Mouse (Mus musculus) embryonic facial prominence, embryonic 15.5 days (tissue): ENCODE measurements around the gene Armc12. TPM values are rescaled to one million over a fixed set of nuclear protein-coding genes. Genes with fewer than 3 reads are reported as not detected.

Source experiments
- ATAC-seq: fragments of 200-750 bp; cut with Nextera tagmentation; 2 replicates; pipeline ENCODE4 v1.8.0; 2017; ENCODE audit warnings: low read depth, moderate TSS enrichment; ENCODE audit not compliant: insufficient number of reproducible peaks, low FRiP score, low TSS enrichment
- H3K27ac ChIP-seq: fragments of 300-500 bp; sonication (generic); replicated peaks from 2 replicates; pipeline ENCODE4 v1.5.1; 2015; ENCODE audit warnings: mild to moderate bottlenecking, inconsistent platforms
- H3K27me3 ChIP-seq: fragments of 300-500 bp; sonication (generic); 2 replicates; pipeline ENCODE4 v1.6.1; 2015; ENCODE audit warnings: inconsistent platforms
- H3K36me3 ChIP-seq: fragments of 300-500 bp; sonication (generic); 2 replicates; pipeline ENCODE4 v1.6.1; 2015; ENCODE audit warnings: mild to moderate bottlenecking, inconsistent platforms
- H3K4me1 ChIP-seq: fragments of 300-500 bp; sonication (generic); 2 replicates; pipeline ENCODE4 v1.6.1; 2015; ENCODE audit warnings: inconsistent platforms
- H3K4me2 ChIP-seq: fragments of 300-500 bp; sonication (generic); replicated peaks from 2 replicates; pipeline ENCODE4 v1.6.1; 2015; ENCODE audit warnings: mild to moderate bottlenecking, inconsistent platforms
- H3K4me3 ChIP-seq: fragments of 300-500 bp; sonication (generic); replicated peaks from 2 replicates; pipeline ENCODE4 v1.5.1; 2015; ENCODE audit warnings: mild to moderate bottlenecking, inconsistent platforms
- H3K9ac ChIP-seq: fragments of 300-500 bp; sonication (generic); 2 replicates; pipeline ENCODE4 v1.6.1; 2015; ENCODE audit warnings: inconsistent platforms
- H3K9me3 ChIP-seq: fragments of 300-500 bp; sonication (generic); replicated peaks from 2 replicates; pipeline ENCODE4 v1.6.1; 2016; ENCODE audit warnings: inconsistent platforms
- WGBS: fragments of 180-500 bp; shearing (Covaris S2); methylation state at CpG from one replicate; pipeline ENCODE4 v1.1.7; 2015; 5-methylcytosine and 5-hydroxymethylcytosine counted together
- polyA plus RNA-seq: library from polyadenylated mRNA; unstranded; fragments of >200 nt; fragmentation: Nextera tagmentation; extraction: Ambion mirVana; gene quantifications from 2 replicates; pipeline ENCODE4 v1.2.1, GENCODE M21; 2015

Gene Armc12
- polyA plus RNA-seq, 1 experiment from 2014 or later = not detected

- no peaks in the 10 kb centered on the region for H3K27me3 ChIP-seq
- peak overlapping the region; percentile 96 for H3K4me2 ChIP-seq
- H3K4me3 ChIP-seq = peak overlapping the region; percentile 72
- H3K27ac ChIP-seq = peak overlapping the region; percentile 97
- under 1% methylated on average over 62 of the region's 66 CpGs for WGBS
- ATAC-seq = peak; percentile 78
- no peaks in the 10 kb centered on the region for H3K36me3 ChIP-seq
- H3K9me3 ChIP-seq = no peaks in the 10 kb centered on the region
- H3K9ac ChIP-seq = peak overlapping the region; percentile 59
- peaks cover 49% of the 10 kb centered on the region for H3K4me1 ChIP-seq
These were observed 7.8 kb upstream of the Armc12 start for GRCm38 (mm10) chr17:28522623-28523354.

- Histone ChIP-seq H3K4me2 (peak overlapping the region; percentile 96), H3K9ac (peak overlapping the region; percentile 35), H3K27ac (peak overlapping the region; percentile 97), H3K4me3 (peak overlapping the region; percentile 72), H3K36me3 (no peaks in the 10 kb centered on the region), H3K9me3 (no peaks in the 10 kb centered on the region), H3K27me3 (no peaks in the 10 kb centered on the region), H3K4me1 (peaks cover 44% of the 10 kb centered on the region)
- 9% methylated on average over 28 of the region's 28 CpGs for WGBS
- ATAC-seq = peak; percentile 2; the same call in 1 of the 2 replicates
These were observed 7.1 kb upstream of the Armc12 start for GRCm38 (mm10) chr17:28523355-28524008.

GRCm38 (mm10) chr17:28524009-28524695 lies 6.5 kb upstream of the Armc12 start:
- Histone ChIP-seq H3K27ac (peak overlapping the region; percentile 97; the same call in 1 of the 2 replicates), H3K9me3 (no peaks in the 10 kb centered on the region), H3K36me3 (no peaks in the 10 kb centered on the region), H3K4me1 (peaks cover 37% of the 10 kb centered on the region), H3K9ac (no peak overlapping the region), H3K4me3 (peak overlapping the region; percentile 72; the same call in 1 of the 2 replicates), H3K27me3 (no peaks in the 10 kb centered on the region), H3K4me2 (peak overlapping the region; percentile 96)
- 87% methylated on average over 23 of the region's 23 CpGs for WGBS
- ATAC-seq = no peak

GRCm38 (mm10) chr17:28524831-28525430 lies 5.7 kb upstream of the Armc12 start:
- Histone ChIP-seq H3K9me3 (no peaks in the 10 kb centered on the region), H3K27me3 (no peaks in the 10 kb centered on the region), H3K9ac (no peak overlapping the region), H3K27ac (0 out of 2 replicates have a peak overlapping the region, but pooled peaks have one; percentile 97), H3K36me3 (no peaks in the 10 kb centered on the region), H3K4me1 (peaks cover 37% of the 10 kb centered on the region), H3K4me3 (no peak overlapping the region), H3K4me2 (no peak overlapping the region)
- ATAC-seq = no peak
- WGBS = 62% methylated on average over 4 of the region's 4 CpGs

GRCm38 (mm10) chr17:28527184-28528042 lies 3.2 kb upstream of the Armc12 start:
- Histone ChIP-seq H3K9ac (0 out of 2 replicates have a peak overlapping the region, but pooled peaks have one; percentile 12), H3K4me3 (peak overlapping the region; percentile 13; the same call in 1 of the 2 replicates), H3K27ac (0 out of 2 replicates have a peak overlapping the region, but pooled peaks have one; percentile 31), H3K27me3 (no peaks in the 10 kb centered on the region), H3K4me1 (peaks cover 34% of the 10 kb centered on the region), H3K4me2 (peak overlapping the region; percentile 42), H3K9me3 (no peaks in the 10 kb centered on the region), H3K36me3 (no peaks in the 10 kb centered on the region)
- ATAC-seq = 0 out of 2 replicates have a peak, but pooled peaks have one; percentile 8
- WGBS = 35% methylated on average over 12 of the region's 12 CpGs

- WGBS = 5% methylated on average over 6 of the region's 6 CpGs
These were observed 2.6 kb upstream of the Armc12 start for GRCm38 (mm10) chr17:28528043-28528351.

GRCm38 (mm10) chr17:28529116-28529515 lies 1.5 kb upstream of the Armc12 start:
- Histone ChIP-seq H3K36me3 (no peaks in the 10 kb centered on the region), H3K9ac (no peak overlapping the region), H3K9me3 (no peaks in the 10 kb centered on the region), H3K4me1 (peaks cover 20% of the 10 kb centered on the region), H3K4me3 (no peak overlapping the region), H3K27me3 (no peaks in the 10 kb centered on the region), H3K4me2 (no peak overlapping the region), H3K27ac (no peak overlapping the region)
- no peak for ATAC-seq
- 65% methylated on average over 4 of the region's 4 CpGs for WGBS

More at GRCm38 (mm10) chr17:28528043-28528351, 2.6 kb upstream of the Armc12 start:
- Histone ChIP-seq H3K4me3 (peak overlapping the region; percentile 13; the same call in 1 of the 2 replicates), H3K9me3 (no peaks in the 10 kb centered on the region), H3K27me3 (no peaks in the 10 kb centered on the region), H3K4me2 (peak overlapping the region; percentile 42), H3K9ac (0 out of 2 replicates have a peak overlapping the region, but pooled peaks have one; percentile 12), H3K27ac (0 out of 2 replicates have a peak overlapping the region, but pooled peaks have one; percentile 31), H3K36me3 (no peaks in the 10 kb centered on the region), H3K4me1 (peaks cover 29% of the 10 kb centered on the region)
- ATAC-seq = peak; percentile 31; the same call in 1 of the 2 replicates

GRCm38 (mm10) chr17:28531946-28532345 lies 1.3 kb downstream of the Armc12 start:
- Histone ChIP-seq H3K4me2 (0 out of 2 replicates have a peak overlapping the region, but pooled peaks have one; percentile 24), H3K9ac (no peak overlapping the region), H3K27ac (no peak overlapping the region), H3K4me1 (peaks cover 13% of the 10 kb centered on the region), H3K4me3 (no peak overlapping the region), H3K9me3 (no peaks in the 10 kb centered on the region), H3K27me3 (no peaks in the 10 kb centered on the region), H3K36me3 (no peaks in the 10 kb centered on the region)
- 15% methylated on average over 18 of the region's 18 CpGs for WGBS
- no peak for ATAC-seq

- H3K4me2 ChIP-seq = no peak overlapping the region
- H3K27me3 ChIP-seq = no peaks in the 10 kb centered on the region
- no peak for ATAC-seq
- 73% methylated on average over 7 of the region's 7 CpGs for WGBS
- no peak overlapping the region for H3K4me3 ChIP-seq
- H3K9ac ChIP-seq = no peak overlapping the region
- peaks cover 8% of the 10 kb centered on the region for H3K4me1 ChIP-seq
- no peaks in the 10 kb centered on the region for H3K9me3 ChIP-seq
- H3K27ac ChIP-seq = no peak overlapping the region
- H3K36me3 ChIP-seq = no peaks in the 10 kb centered on the region
These were observed 2.0 kb downstream of the Armc12 start for GRCm38 (mm10) chr17:28532557-28532956.

- no peaks in the 10 kb centered on the region for H3K27me3 ChIP-seq
- H3K4me1 ChIP-seq = 0 out of 2 replicates have a peak, but pooled peaks cover 5% of the 10 kb centered on the region
- no peak for ATAC-seq
- H3K9ac ChIP-seq = no peak overlapping the region
- H3K9me3 ChIP-seq = no peaks in the 10 kb centered on the region
- H3K27ac ChIP-seq = no peak overlapping the region
- no peak overlapping the region for H3K4me3 ChIP-seq
- no peak overlapping the region for H3K4me2 ChIP-seq
- H3K36me3 ChIP-seq = no peaks in the 10 kb centered on the region
- 87% methylated on average over 13 of the region's 13 CpGs for WGBS
These were observed 2.7 kb downstream of the Armc12 start for GRCm38 (mm10) chr17:28533327-28533726.
